Mouse (Mus musculus) hindbrain, embryonic 15.5 days (tissue): Measurements from ENCODE around the gene Ptges2. TPM values are rescaled to one million over a fixed set of nuclear protein-coding genes. Genes with fewer than 3 reads are reported as not detected.

Experiments
- ATAC-seq: fragments of 200-750 bp; cut with Nextera tagmentation; 2 replicates; pipeline ENCODE4 v1.8.0; 2017; ENCODE audit warnings: low read depth, moderate number of reproducible peaks, moderate TSS enrichment; ENCODE audit not compliant: low FRiP score
- H3K27ac ChIP-seq: fragments of 300-500 bp; sonication (generic); replicated peaks from 2 replicates; pipeline ENCODE4 v1.5.1; 2015; ENCODE audit warnings: mild to moderate bottlenecking, inconsistent platforms
- H3K27me3 ChIP-seq: fragments of 300-500 bp; sonication (generic); 2 replicates; pipeline ENCODE4 v1.6.1; 2015; ENCODE audit warnings: control low read depth, inconsistent platforms
- H3K36me3 ChIP-seq: fragments of 300-500 bp; sonication (generic); 2 replicates; pipeline ENCODE4 v1.6.1; 2015; ENCODE audit warnings: control low read depth, inconsistent platforms
- H3K4me1 ChIP-seq: fragments of 300-500 bp; sonication (generic); replicated peaks from 2 replicates; pipeline ENCODE4 v1.6.1; 2015; ENCODE audit warnings: control low read depth, inconsistent platforms
- H3K4me2 ChIP-seq: fragments of 300-500 bp; sonication (generic); 2 replicates; pipeline ENCODE4 v1.6.1; 2015; ENCODE audit warnings: moderate library complexity, mild to moderate bottlenecking, inconsistent platforms
- H3K4me3 ChIP-seq: fragments of 300-500 bp; sonication (generic); 2 replicates; pipeline ENCODE4 v1.5.1; 2015; ENCODE audit warnings: mild to moderate bottlenecking, inconsistent platforms
- H3K9ac ChIP-seq: fragments of 300-500 bp; sonication (generic); 2 replicates; pipeline ENCODE4 v1.6.1; 2015; ENCODE audit warnings: inconsistent platforms
- H3K9me3 ChIP-seq: fragments of 300-500 bp; sonication (generic); 2 replicates; pipeline ENCODE4 v1.6.1; 2016; ENCODE audit warnings: control low read depth, inconsistent platforms
- WGBS: fragments of 180-500 bp; shearing (Covaris S2); methylation state at CpG from one replicate; pipeline ENCODE4 v1.1.7; 2015; 5-methylcytosine and 5-hydroxymethylcytosine counted together
- polyA plus RNA-seq: library from polyadenylated mRNA; unstranded; fragments of >200 nt; fragmentation: Nextera tagmentation; extraction: Ambion mirVana; gene quantifications from 2 replicates; pipeline ENCODE4 v1.2.1, GENCODE M21; 2015

The Ptges2 gene
- polyA plus RNA-seq, 1 experiment from 2014 or later = 51.0 TPM

GRCm38 (mm10) chr2:32404663-32405062 lies 9.0 kb downstream of the Ptges2 start:
- 15% methylated on average over 2 of the region's 2 CpGs for WGBS
- H3K9me3 ChIP-seq = no peaks in the 10 kb centered on the region
- H3K9ac ChIP-seq = no peak overlapping the region
- H3K4me3 ChIP-seq = no peak overlapping the region
- H3K36me3 ChIP-seq = peaks cover 17% of the 10 kb centered on the region
- no peaks in the 10 kb centered on the region for H3K27me3 ChIP-seq
- H3K27ac ChIP-seq = no peak overlapping the region
- H3K4me1 ChIP-seq = no peaks in the 10 kb centered on the region
- H3K4me2 ChIP-seq = no peak overlapping the region
- ATAC-seq = peak; percentile 46; the same call in 1 of the 2 replicates

GRCm38 (mm10) chr2:32407144-32407824 lies 11.6 kb downstream of the Ptges2 start:
- no peak overlapping the region for H3K9ac ChIP-seq
- H3K4me2 ChIP-seq = no peak overlapping the region
- no peaks in the 10 kb centered on the region for H3K4me1 ChIP-seq
- H3K9me3 ChIP-seq = no peaks in the 10 kb centered on the region
- no peaks in the 10 kb centered on the region for H3K27me3 ChIP-seq
- ATAC-seq = no peak
- H3K27ac ChIP-seq = no peak overlapping the region
- 86% methylated on average over 7 of the region's 7 CpGs for WGBS
- H3K4me3 ChIP-seq = no peak overlapping the region
- H3K36me3 ChIP-seq = peaks cover 3% of the 10 kb centered on the region; the same call in 1 of the 2 replicates

- Histone ChIP-seq H3K4me3 (no peak overlapping the region), H3K9ac (no peak overlapping the region), H3K36me3 (no peaks in the 10 kb centered on the region), H3K4me2 (no peak overlapping the region), H3K27me3 (no peaks in the 10 kb centered on the region), H3K9me3 (no peaks in the 10 kb centered on the region), H3K4me1 (no peaks in the 10 kb centered on the region), H3K27ac (no peak overlapping the region)
- ATAC-seq = no peak
- 75% methylated on average over 25 of the region's 25 CpGs for whole genome bisulfite sequencing
Measured at GRCm38 (mm10) chr2:32408429-32409424, 13.0 kb downstream of the Ptges2 start.

- WGBS = 87% methylated on average over 7 of the region's 7 CpGs
- Histone ChIP-seq H3K27me3 (no peaks in the 10 kb centered on the region), H3K27ac (no peak overlapping the region), H3K9ac (no peak overlapping the region), H3K36me3 (peaks cover 14% of the 10 kb centered on the region; the same call in 1 of the 2 replicates), H3K9me3 (no peaks in the 10 kb centered on the region), H3K4me3 (no peak overlapping the region), H3K4me1 (no peaks in the 10 kb centered on the region), H3K4me2 (no peak overlapping the region)
- no peak for ATAC-seq
Measured at GRCm38 (mm10) chr2:32411407-32411806, 15.7 kb downstream of the Ptges2 start.

GRCm38 (mm10) chr2:32412742-32413531 lies 17.2 kb downstream of the Ptges2 start:
- Histone ChIP-seq H3K4me2 (no peak overlapping the region), H3K27ac (no peak overlapping the region), H3K4me1 (no peaks in the 10 kb centered on the region), H3K36me3 (peaks cover 29% of the 10 kb centered on the region), H3K4me3 (no peak overlapping the region), H3K9ac (no peak overlapping the region), H3K9me3 (no peaks in the 10 kb centered on the region), H3K27me3 (no peaks in the 10 kb centered on the region)
- WGBS = 93% methylated on average over 6 of the region's 6 CpGs
- ATAC-seq = no peak

- Histone ChIP-seq H3K27me3 (no peaks in the 10 kb centered on the region), H3K4me3 (no peak overlapping the region), H3K9me3 (no peaks in the 10 kb centered on the region), H3K36me3 (peaks cover 39% of the 10 kb centered on the region), H3K4me1 (no peaks in the 10 kb centered on the region), H3K4me2 (no peak overlapping the region), H3K27ac (no peak overlapping the region), H3K9ac (no peak overlapping the region)
- ATAC-seq = no peak
- 61% methylated on average over 5 of the region's 5 CpGs for WGBS
Measured at GRCm38 (mm10) chr2:32413936-32414335, 18.2 kb downstream of the Ptges2 start.

- H3K36me3 ChIP-seq = peaks cover 58% of the 10 kb centered on the region
- no peak overlapping the region for H3K4me3 ChIP-seq
- H3K27me3 ChIP-seq = no peaks in the 10 kb centered on the region
- no peaks in the 10 kb centered on the region for H3K9me3 ChIP-seq
- 92% methylated on average over 12 of the region's 12 CpGs for WGBS
- H3K9ac ChIP-seq = no peak overlapping the region
- H3K4me2 ChIP-seq = no peak overlapping the region
- no peak for ATAC-seq
- no peak overlapping the region for H3K27ac ChIP-seq
- no peaks in the 10 kb centered on the region for H3K4me1 ChIP-seq
Measured at GRCm38 (mm10) chr2:32415801-32416200, 20.1 kb downstream of the Ptges2 start.

- Histone ChIP-seq H3K9ac (no peak overlapping the region), H3K36me3 (peaks cover 62% of the 10 kb centered on the region), H3K27ac (no peak overlapping the region), H3K9me3 (no peaks in the 10 kb centered on the region), H3K27me3 (no peaks in the 10 kb centered on the region), H3K4me1 (no peaks in the 10 kb centered on the region; the same call in 1 of the 2 replicates), H3K4me2 (no peak overlapping the region), H3K4me3 (no peak overlapping the region)
- no peak for ATAC-seq
- 91% methylated on average over 2 of the region's 2 CpGs for WGBS
Measured at GRCm38 (mm10) chr2:32416556-32416955, 20.9 kb downstream of the Ptges2 start.

GRCm38 (mm10) chr2:32417486-32417885 lies 21.8 kb downstream of the Ptges2 start:
- ATAC-seq = no peak
- 94% methylated on average over 8 of the region's 8 CpGs for WGBS
- Histone ChIP-seq H3K27ac (no peak overlapping the region), H3K9me3 (no peaks in the 10 kb centered on the region), H3K4me1 (peaks cover 5% of the 10 kb centered on the region), H3K36me3 (peaks cover 62% of the 10 kb centered on the region), H3K27me3 (no peaks in the 10 kb centered on the region), H3K4me2 (no peak overlapping the region), H3K9ac (no peak overlapping the region), H3K4me3 (no peak overlapping the region)

- H3K9me3 ChIP-seq = no peaks in the 10 kb centered on the region
- peaks cover 16% of the 10 kb centered on the region for H3K4me1 ChIP-seq
- WGBS = 93% methylated on average over 12 of the region's 12 CpGs
- H3K36me3 ChIP-seq = peaks cover 62% of the 10 kb centered on the region
- H3K27me3 ChIP-seq = no peaks in the 10 kb centered on the region
- H3K4me2 ChIP-seq = no peak overlapping the region
- no peak overlapping the region for H3K9ac ChIP-seq
- H3K4me3 ChIP-seq = no peak overlapping the region
- no peak overlapping the region for H3K27ac ChIP-seq
- no peak for ATAC-seq
Measured at GRCm38 (mm10) chr2:32418430-32419151, 22.9 kb downstream of the Ptges2 start.

GRCm38 (mm10) chr2:32419359-32419758 lies 23.7 kb downstream of the Ptges2 start:
- Histone ChIP-seq H3K4me2 (no peak overlapping the region), H3K9me3 (no peaks in the 10 kb centered on the region), H3K36me3 (peaks cover 62% of the 10 kb centered on the region), H3K4me1 (peaks cover 24% of the 10 kb centered on the region), H3K27me3 (no peaks in the 10 kb centered on the region), H3K4me3 (no peak overlapping the region), H3K9ac (no peak overlapping the region), H3K27ac (no peak overlapping the region)
- ATAC-seq = no peak
- WGBS = 89% methylated on average over 3 of the region's 3 CpGs
